8 mouse cellular contexts compared by ENCODE assay signal in the genomic region with DNA sequence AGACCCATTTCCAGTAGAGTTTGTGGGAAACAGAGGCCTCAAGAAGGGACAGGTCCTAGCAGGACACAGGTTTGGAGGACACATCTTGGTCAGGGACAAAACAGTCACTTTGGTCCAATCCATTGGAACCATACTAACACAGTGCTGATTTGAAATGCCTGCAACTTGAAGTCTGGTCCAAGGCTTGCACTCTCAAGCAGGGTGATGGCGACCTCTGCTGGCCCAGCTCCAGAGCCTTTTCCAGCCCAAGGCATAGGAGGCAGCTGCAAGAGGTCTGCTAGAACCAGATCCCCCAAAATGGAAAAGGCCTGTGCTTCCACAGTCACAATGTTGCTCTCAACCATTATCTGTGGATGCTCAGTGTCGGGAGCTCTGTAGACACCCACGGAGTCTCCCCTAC. TPM values are rescaled to one million over a fixed set of nuclear protein-coding genes. Genes with fewer than 3 reads are reported as not detected.
DNase-seq lines count a peak whose midpoint lies in the region; ATAC-seq and TF ChIP-seq lines count a peak whose summit lies in the region.

No protein-coding gene starts in this region.

- H3K4me1 ChIP-seq in intestine, embryonic 14.5 days (replicated peaks; ENCODE audit: control insufficient read depth, insufficient read depth, low read length): peaks cover 13% of the 10 kb centered on the region
- peaks cover 16% of the 10 kb centered on the region for H3K4me1 ChIP-seq in intestine, embryonic 16.5 days (ENCODE audit: control insufficient read depth, insufficient read depth, low read length)
- H3K4me1 ChIP-seq in CH12.LX (ENCODE audit: control insufficient read depth in 1 of 2, insufficient read depth in 2 of 2): no peaks in the 10 kb centered on the region
- H3K4me1 ChIP-seq in hindbrain, embryonic 10.5 days (replicated peaks): peaks cover 22% of the 10 kb centered on the region
- H3K4me1 ChIP-seq in liver, postnatal 0 days (ENCODE audit: insufficient read depth): no peaks in the 10 kb centered on the region

- H3K27ac ChIP-seq in intestine, embryonic 14.5 days (ENCODE audit: low read depth): no peak overlapping the region
- H3K27ac ChIP-seq in intestine, embryonic 16.5 days (ENCODE audit: low read length): no peak overlapping the region
- H3K27ac ChIP-seq in CH12.LX (ENCODE audit: insufficient read depth, low read depth): no peak overlapping the region
- no peak overlapping the region for H3K27ac ChIP-seq in hindbrain, embryonic 10.5 days
- H3K27ac ChIP-seq in liver, postnatal 0 days (ENCODE audit: low read depth): no peak overlapping the region

- ATAC-seq in intestine, embryonic 14.5 days (replicated peaks; ENCODE audit: low FRiP score, low TSS enrichment, low read depth): no peak; the same call in 1 of the 2 replicates
- ATAC-seq in intestine, embryonic 16.5 days: no peak
- no peak for ATAC-seq in liver, postnatal 0 days

- peak in 1 of 2 experiments; percentile 78; a peak in 2 of 4 replicates for TF ChIP-seq CTCF in CH12.LX (conservative IDR thresholded peaks at IDR 0.05 in 1 of 2, IDR thresholded peaks at IDR 0.05 in 1 of 2; ENCODE audit: low read depth in 2 of 2, low read length in 2 of 2)
- TF ChIP-seq CTCF in liver, postnatal 0 days (IDR thresholded peaks at IDR 0.05; ENCODE audit: low read depth): peak; percentile 75

- no peak overlapping the region for H3K4me2 ChIP-seq in intestine, embryonic 14.5 days (ENCODE audit: low read length)
- H3K4me2 ChIP-seq in intestine, embryonic 16.5 days (ENCODE audit: low read depth, low read length): no peak overlapping the region
- no peak overlapping the region for H3K4me2 ChIP-seq in CH12.LX (ENCODE audit: insufficient read depth, low read depth, poor library complexity, severe bottlenecking)
- no peak overlapping the region for H3K4me2 ChIP-seq in liver, postnatal 0 days (ENCODE audit: low read depth, low read length)

- no peaks in the 10 kb centered on the region for H3K36me3 ChIP-seq in intestine, embryonic 14.5 days (ENCODE audit: control insufficient read depth, insufficient read depth, low read length)
- H3K36me3 ChIP-seq in intestine, embryonic 16.5 days (ENCODE audit: control insufficient read depth, insufficient read depth, low read length): no peaks in the 10 kb centered on the region
- no peaks in the 10 kb centered on the region for H3K36me3 ChIP-seq in CH12.LX (replicated peaks in 1 of 2; ENCODE audit: control insufficient read depth in 1 of 2, insufficient read depth in 1 of 2, low read length in 1 of 2)
- no peaks in the 10 kb centered on the region for H3K36me3 ChIP-seq in hindbrain, embryonic 10.5 days
- H3K36me3 ChIP-seq in liver, postnatal 0 days (replicated peaks; ENCODE audit: insufficient read depth, low read length): no peaks in the 10 kb centered on the region

- no peaks in the 10 kb centered on the region for H3K27me3 ChIP-seq in intestine, embryonic 14.5 days (replicated peaks; ENCODE audit: control insufficient read depth, insufficient read depth, low read length)
- H3K27me3 ChIP-seq in intestine, embryonic 16.5 days (replicated peaks; ENCODE audit: control insufficient read depth, insufficient read depth, low read length): no peaks in the 10 kb centered on the region
- peaks cover 71% of the 10 kb centered on the region for H3K27me3 ChIP-seq in CH12.LX (replicated peaks)
- H3K27me3 ChIP-seq in hindbrain, embryonic 10.5 days (ENCODE audit: insufficient read depth, poor library complexity, severe bottlenecking): no peaks in the 10 kb centered on the region
- H3K27me3 ChIP-seq in liver, postnatal 0 days (ENCODE audit: insufficient read depth, low read length): no peaks in the 10 kb centered on the region

- H3K4me3 ChIP-seq in intestine, embryonic 14.5 days (ENCODE audit: low read depth, low read length): no peak overlapping the region
- no peak overlapping the region for H3K4me3 ChIP-seq in intestine, embryonic 16.5 days (ENCODE audit: low read length)
- no peak overlapping the region for H3K4me3 ChIP-seq in CH12.LX (replicated peaks in 1 of 3; ENCODE audit: low read depth in 2 of 3, low read length in 2 of 3, poor library complexity in 1 of 3)
- H3K4me3 ChIP-seq in hindbrain, embryonic 10.5 days: no peak overlapping the region
- no peak overlapping the region for H3K4me3 ChIP-seq in liver, postnatal 0 days (ENCODE audit: low read depth, low read length)

- 15% methylated on average over 3 of the region's 3 CpGs for WGBS in intestine, embryonic 14.5 days
- 15% methylated on average over 3 of the region's 3 CpGs for WGBS in intestine, embryonic 16.5 days
- WGBS in hindbrain, embryonic 10.5 days: 15% methylated on average over 3 of the region's 3 CpGs
- 22% methylated on average over 3 of the region's 3 CpGs for WGBS in liver, postnatal 0 days (ENCODE audit: insufficient replicate concordance)

- dilution Hi-C loops in CH12.LX (cut with MboI; ENCODE audit: extremely low pct_ligation_motif_present, extremely low pct_unique_long_range_greater_than_20kb, low sequenced_read_pairs): no loop called here

- H3K9me3 ChIP-seq in intestine, embryonic 14.5 days (ENCODE audit: control insufficient read depth, low read length): no peaks in the 10 kb centered on the region
- no peaks in the 10 kb centered on the region for H3K9me3 ChIP-seq in intestine, embryonic 16.5 days (ENCODE audit: control insufficient read depth, low read length)
- no peaks in the 10 kb centered on the region for H3K9me3 ChIP-seq in CH12.LX (replicated peaks; ENCODE audit: low read length)
- H3K9me3 ChIP-seq in hindbrain, embryonic 10.5 days: no peaks in the 10 kb centered on the region
- no peaks in the 10 kb centered on the region for H3K9me3 ChIP-seq in liver, postnatal 0 days (ENCODE audit: low read length)

- TF ChIP-seq RAD21 in CH12.LX (IDR thresholded peaks at IDR 0.05; ENCODE audit: low read depth, low read length): peak; percentile 70

- TF ChIP-seq POLR2A in CH12.LX (IDR thresholded peaks at IDR 0.05; ENCODE audit: low read depth, low read length): no peak

- TF ChIP-seq EP300 in CH12.LX (IDR thresholded peaks at IDR 0.05; ENCODE audit: low read length): no peak
- no peak for TF ChIP-seq EP300 in liver, postnatal 0 days (IDR thresholded peaks at IDR 0.05; ENCODE audit: low read depth)

- H3K9ac ChIP-seq in intestine, embryonic 14.5 days (ENCODE audit: low read length): no peak overlapping the region
- no peak overlapping the region for H3K9ac ChIP-seq in intestine, embryonic 16.5 days (ENCODE audit: low read depth, low read length)
- H3K9ac ChIP-seq in CH12.LX (ENCODE audit: insufficient read depth, low read depth): no peak overlapping the region
- no peak overlapping the region for H3K9ac ChIP-seq in liver, postnatal 0 days (replicated peaks)

- DNase-seq in intestine, embryonic 14.5 days (ENCODE audit: low spot score): peak; percentile 85
- peak; percentile 46 for DNase-seq in CH12.LX (ENCODE audit: extremely low read depth)
- peak; percentile 69 to 75 for DNase-seq in adrenal gland, postnatal 36 days
- DNase-seq in hindbrain, embryonic 10.5 days (ENCODE audit: low spot score): peak; percentile 79
- DNase-seq in liver, postnatal 0 days: peak; percentile 70
- peak; percentile 84 for DNase-seq in right cerebral cortex, postnatal 4 days
- DNase-seq in natural killer cell, adult 2 months (ENCODE audit: low spot score in 2 of 2): no peak

- in situ Hi-C loops in CH12.LX (cut with MboI; ENCODE audit: low pct_ligation_motif_present, low pct_unique_long_range_greater_than_20kb, low sequenced_read_pairs): no loop called here

- no peaks in the 10 kb centered on the region for H3K79me2 ChIP-seq in CH12.LX (replicated peaks; ENCODE audit: control insufficient read depth, extremely low read depth, insufficient read depth, poor library complexity, severe bottlenecking)

TF ChIP-seq in CH12.LX, 34 proteins besides CTCF, POLR2A, EP300 and RAD21:
- no peak for TF ChIP-seq BHLHE40 (IDR thresholded peaks at IDR 0.05; ENCODE audit: low read depth, low read length)
- peak; percentile 64 for TF ChIP-seq SMC3 (IDR thresholded peaks at IDR 0.05; ENCODE audit: low read depth, low read length)

RNA-seq across cellular contexts. Expression of a gene that starts 39.7 kb away (rescaled TPM):
- 40.8 and 43.7 TPM in 2 replicates for polyA plus RNA-seq in intestine, embryonic 14.5 days (2014; fragmentation: Nextera tagmentation; extraction: Ambion mirVana)
- polyA plus RNA-seq in intestine, embryonic 16.5 days (2015; fragmentation: Nextera tagmentation; extraction: Ambion mirVana): 69.1 and 81.3 TPM in 2 replicates
- total RNA-seq in CH12.LX (2012; rRNA removed): 19.7 and 28.5 TPM in 2 replicates
- total RNA-seq in CH12.LX (2014; rRNA removed): 10.4 and 11.6 TPM in 2 replicates
- 58.2 and 68.2 TPM in 2 replicates for polyA plus RNA-seq in CH12.LX (2012; ENCODE audit: insufficient read length, low read depth)
- total RNA-seq in adrenal gland, postnatal 36 days (2021): 1 to 10 TPM; 5.6 to 7.0 TPM
- polyA plus RNA-seq in hindbrain, embryonic 10.5 days (2016; fragmentation: Nextera tagmentation; extraction: Ambion mirVana): 17.9 and 20.4 TPM in 2 replicates
- 4.3 and 5.5 TPM in 2 replicates for polyA plus RNA-seq in liver, postnatal 0 days (2015; fragmentation: Nextera tagmentation; extraction: Ambion mirVana)

Comparison
In these comparisons a context has a peak if more than half of its experiments do, and no peak if none do; other contexts are left out.
1. DNase-seq: peak in intestine, embryonic 14.5 days (single experiment), CH12.LX (single experiment), adrenal gland, postnatal 36 days (2 of 2), hindbrain, embryonic 10.5 days (single experiment), liver, postnatal 0 days (single experiment) and right cerebral cortex, postnatal 4 days (single experiment); none in natural killer cell, adult 2 months (0 of 2).